Mouse (Mus musculus) olfactory bulb, adult 2 months (tissue): ENCODE measurements around the gene Nrxn3.

ENCODE experiments used
- CTCF ChIP-seq: fragments of 200-500 bp; IDR thresholded peaks from 2 replicates; pipeline ENCODE4 v1.5.1; 2012; ENCODE audit warnings: low read depth, mild to moderate bottlenecking, low read length, moderate library complexity; ENCODE audit not compliant: insufficient read depth
- POLR2A ChIP-seq: fragments of 200-500 bp; IDR thresholded peaks from 2 replicates; pipeline ENCODE4 v1.6.1; 2012; ENCODE audit warnings: mild to moderate bottlenecking, low read depth, low read length, moderate library complexity; ENCODE audit not compliant: insufficient read depth

- no peak for TF ChIP-seq POLR2A
- TF ChIP-seq CTCF = no peak
Observed at GRCm38 (mm10) chr12:89848116-89848515, 1125.4 kb downstream of the Nrxn3 start.
